Mouse (Mus musculus) ES-E14 (cell line): ENCODE data around the gene Kbtbd13. TPM values are rescaled to one million over a fixed set of nuclear protein-coding genes. Genes with fewer than 3 reads are reported as not detected.
"Not testable (repeated sequence)": the region's sequence is repeated elsewhere in the genome, so short reads cannot be mapped to it uniquely, and the experiment has no call there.

ENCODE experiments used
- DNase-seq: peaks from one replicate; pipeline ENCODE4 v3.0.0-alpha.2; 2013; ENCODE audit warnings: low read depth, low spot score
- H3K27ac ChIP-seq: 2 replicates; pipeline ENCODE4 v1.5.1; 2012; ENCODE audit warnings: low read depth, mild to moderate bottlenecking, low read length, moderate library complexity, mixed read lengths; ENCODE audit not compliant: poor library complexity, insufficient read depth, severe bottlenecking
- H3K36me3 ChIP-seq: 2 replicates; pipeline ENCODE4 v1.6.1; 2012; ENCODE audit warnings: mild to moderate bottlenecking, low read length, moderate library complexity, mixed read lengths; ENCODE audit not compliant: control insufficient read depth, poor library complexity, insufficient read depth, severe bottlenecking
- H3K4me1 ChIP-seq, 2 experiments: fragments of 150-350 bp in 1 of 2; sonication (generic) in 1 of 2; 2 replicates each; pipeline ENCODE4 v1.6.1; 2012; ENCODE audit warnings: low read length in 2 of 2, mild to moderate bottlenecking in 1 of 2, mixed read lengths in 1 of 2; ENCODE audit not compliant: control insufficient read depth in 2 of 2, insufficient read depth in 2 of 2, poor library complexity in 1 of 2
- H3K4me3 ChIP-seq, 2 experiments: fragments of 150-350 bp in 1 of 2; sonication (generic) in 1 of 2; 2 replicates each; pipeline ENCODE4 v1.5.1; 2012; ENCODE audit warnings: low read length in 2 of 2, low read depth in 1 of 2, mild to moderate bottlenecking in 1 of 2, mixed read lengths in 1 of 2; ENCODE audit not compliant: insufficient read depth in 1 of 2, poor library complexity in 1 of 2, severe bottlenecking in 1 of 2
- H3K9ac ChIP-seq: 2 replicates; pipeline ENCODE4 v1.6.1; 2012; ENCODE audit warnings: low read depth, mild to moderate bottlenecking, low read length, mixed read lengths; ENCODE audit not compliant: poor library complexity, insufficient read depth, severe bottlenecking
- H3K9me3 ChIP-seq: fragments of 150-350 bp; sonication (generic); 2 replicates; pipeline ENCODE4 v1.6.1; 2012; ENCODE audit warnings: low read depth, mild to moderate bottlenecking, low read length; ENCODE audit not compliant: control insufficient read depth, insufficient read depth
- CHD2 ChIP-seq: IDR thresholded peaks from 2 replicates; pipeline ENCODE4 v1.6.1; 2014; ENCODE audit warnings: mild to moderate bottlenecking, low read depth, low read length, inconsistent platforms
- HCFC1 ChIP-seq: IDR thresholded peaks from 2 replicates; pipeline ENCODE4 v1.6.1; 2012; ENCODE audit warnings: low read length, inconsistent platforms, borderline replicate concordance; ENCODE audit not compliant: insufficient read depth
- MAFK ChIP-seq: IDR thresholded peaks from 2 replicates; pipeline ENCODE4 v1.6.1; 2014; ENCODE audit warnings: mild to moderate bottlenecking, low read depth, low read length, inconsistent platforms; ENCODE audit not compliant: insufficient read depth
- ZC3H11A ChIP-seq: IDR thresholded peaks from 2 replicates; pipeline ENCODE4 v1.6.1; 2012; ENCODE audit warnings: low read depth, mild to moderate bottlenecking, inconsistent platforms, low read length, borderline replicate concordance
- ZNF384 ChIP-seq: IDR thresholded peaks from 2 replicates; pipeline ENCODE4 v1.6.1; 2012; ENCODE audit warnings: low read depth, low read length, inconsistent platforms
- in situ Hi-C, 2 experiments: fragments of 600-800 bp; cut with MboI; formaldehyde crosslinking; loops; one replicate each; pipeline ENCODE4 v1.15.1; 2025; ENCODE audit warnings: low sequenced_read_pairs in 2 of 2, inconsistent platforms in 1 of 2; ENCODE audit not compliant: unreplicated experiment in 2 of 2
- total RNA-seq: library from RNA; depleted of rRNA; stranded (reverse); fragments of 300-350 nt; gene quantifications from 2 replicates; pipeline ENCODE4 v1.2.3, GENCODE M21; 2012; rRNA removed

Kbtbd13 gene
- total RNA-seq, 1 experiment, result 0.71 TPM

- in situ Hi-C loops, result no loop called here
- Histone ChIP-seq H3K27ac (peak within 1 kb of the TSS; percentile 85), H3K4me3 (peak within 1 kb of the TSS; percentile 92 to 94), H3K9me3 (no peaks in the 10 kb centered on the region), H3K4me1 (peaks cover 2 to 4% of the 10 kb centered on the region in 2 experiments; a peak in 1 of 4 replicates), H3K36me3 (no peaks in the 10 kb centered on the region), H3K9ac (peak within 1 kb of the TSS; percentile 89)
- peak; percentile 95 for DNase-seq
- TF ChIP-seq ZC3H11A (peak; percentile 25; the same call in 1 of the 2 replicates), CHD2 (no peak), HCFC1 (peak; percentile 80)
These were observed 45.5 kb downstream of the Kbtbd13 start, which contains the start of gene Pdcd7 for GRCm38 (mm10) chr9:65345854-65346475. Pdcd7 (plus strand) TSS chr9:65346104.

GRCm38 (mm10) chr9:65345439-65345838 is 46.0 kb downstream of the Kbtbd13 start:
- DNase-seq, H3K36me3 ChIP-seq, H3K9me3 ChIP-seq, in situ Hi-C loops, H3K4me1 ChIP-seq: not testable (repeated sequence)
- peak overlapping the region; percentile 62; the same call in 1 of the 2 replicates for H3K9ac ChIP-seq
- peak overlapping the region; percentile 92 to 94 for H3K4me3 ChIP-seq
- H3K27ac ChIP-seq, result peak overlapping the region; percentile 85

GRCm38 (mm10) chr9:65340414-65340813 is 51.0 kb downstream of the Kbtbd13 start:
- Histone ChIP-seq H3K9ac (no peak overlapping the region), H3K36me3 (no peaks in the 10 kb centered on the region), H3K27ac (no peak overlapping the region), H3K4me1 (peaks cover 0 to 3% of the 10 kb centered on the region in 2 experiments; a peak in 1 of 4 replicates), H3K9me3 (no peaks in the 10 kb centered on the region), H3K4me3 (no peak overlapping the region)
- in situ Hi-C loops, result no loop called here
- TF ChIP-seq ZNF384 (no peak), ZC3H11A (no peak), MAFK (peak; percentile 78)
- DNase-seq, result no peak

GRCm38 (mm10) chr9:65339146-65339545 is 52.3 kb downstream of the Kbtbd13 start:
- TF ChIP-seq CHD2 (no peak), MAFK (0 out of 2 replicates have a peak, but pooled peaks have one; percentile 33)
- Histone ChIP-seq H3K9ac (no peak overlapping the region), H3K4me1 (peaks cover 0 to 3% of the 10 kb centered on the region in 2 experiments; a peak in 1 of 4 replicates), H3K4me3 (no peak overlapping the region), H3K9me3 (no peaks in the 10 kb centered on the region), H3K36me3 (no peaks in the 10 kb centered on the region), H3K27ac (no peak overlapping the region)
- DNase-seq, result no peak
- in situ Hi-C loops, result no loop called here

Other genes starting within 250 kb of the Kbtbd13 start
- 4.9 TPM in 2 replicates for gene Parp16, start 196.3 kb downstream of the Kbtbd13 start, total RNA-seq
- 0.09 and 0.11 TPM in 2 replicates for gene Cilp, start 126.5 kb downstream of the Kbtbd13 start, total RNA-seq
- 17.3 and 24.1 TPM in 2 replicates for gene Clpx, start 97.4 kb downstream of the Kbtbd13 start, total RNA-seq
- 23.7 and 27.5 TPM in 2 replicates for gene Pdcd7, start 45.5 kb downstream of the Kbtbd13 start, total RNA-seq
- 4.5 and 8.5 TPM in 2 replicates for gene Ubap1l, start 30.6 kb downstream of the Kbtbd13 start, total RNA-seq
- 0.18 and 0.21 TPM in 2 replicates for gene Rasl12, start 6.9 kb upstream of the Kbtbd13 start, total RNA-seq
- gene Slc51b, start 31.3 kb upstream of the Kbtbd13 start, total RNA-seq, result not detected in 2 replicates
- 9.1 and 9.6 TPM in 2 replicates for gene Mtfmt, start 44.1 kb upstream of the Kbtbd13 start, total RNA-seq
- gene Spg21, start 69.3 kb upstream of the Kbtbd13 start, total RNA-seq, result 28.5 and 31.7 TPM in 2 replicates
- gene Ankdd1a, start 128.5 kb upstream of the Kbtbd13 start, total RNA-seq, result not detected in 2 replicates
- 3.4 and 5.4 TPM in 2 replicates for gene Plekho2, start 188.4 kb upstream of the Kbtbd13 start, total RNA-seq
- 31.8 and 53.8 TPM in 2 replicates for gene Pif1, start 195.5 kb upstream of the Kbtbd13 start, total RNA-seq
- gene Rbpms2, start 238.0 kb upstream of the Kbtbd13 start, total RNA-seq, result 44.7 and 64.5 TPM in 2 replicates